Mouse (Mus musculus): ENCODE measurements around the gene Cntd1. TPM values are rescaled to one million over a fixed set of nuclear protein-coding genes. Genes with fewer than 3 reads are reported as not detected.

The Cntd1 gene
- total and polyA plus RNA-seq, 3 experiments: 0.96 to 2.5 (median 0.98) TPM

DNA sequence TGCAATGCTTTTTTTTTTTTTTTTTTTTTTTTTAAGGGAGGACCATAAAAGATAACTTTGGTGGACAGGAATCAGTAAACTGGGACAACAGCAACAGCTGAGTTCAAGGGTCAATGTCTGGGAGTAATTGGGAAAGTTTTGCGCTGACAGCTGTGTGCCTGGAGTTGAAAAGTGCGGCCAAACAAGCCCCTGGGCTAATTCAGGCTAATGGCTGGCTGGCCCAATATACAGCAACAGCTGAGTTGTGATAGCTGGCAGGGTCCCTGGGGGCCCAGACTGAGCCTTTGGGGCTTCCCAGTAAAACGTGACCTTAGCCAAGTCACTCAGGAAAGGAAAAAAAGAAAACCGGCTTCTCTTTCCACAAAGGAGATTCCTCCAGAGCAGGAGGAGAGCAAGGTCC, 33.7 kb upstream of the Cntd1 start:
- Histone ChIP-seq H3K9ac (ENCODE audit: insufficient read depth, low read depth) (no peak overlapping the region), H3K36me3 (replicated peaks in 1 of 2; ENCODE audit: control insufficient read depth in 1 of 2, insufficient read depth in 1 of 2, low read length in 1 of 2) (no peaks in the 10 kb centered on the region), H3K4me2 (ENCODE audit: insufficient read depth, low read depth, poor library complexity, severe bottlenecking) (no peak overlapping the region), H3K4me1 (ENCODE audit: control insufficient read depth in 1 of 2, insufficient read depth in 2 of 2) (peaks cover 6 to 7% of the 10 kb centered on the region in 2 experiments), H3K27me3 (replicated peaks) (peaks cover 70% of the 10 kb centered on the region), H3K27ac (ENCODE audit: insufficient read depth, low read depth) (no peak overlapping the region), H3K79me2 (replicated peaks; ENCODE audit: control insufficient read depth, extremely low read depth, insufficient read depth, poor library complexity, severe bottlenecking) (no peaks in the 10 kb centered on the region), H3K4me3 (replicated peaks in 1 of 3; ENCODE audit: low read depth in 2 of 3, low read length in 2 of 3, poor library complexity in 1 of 3) (no peak overlapping the region), H3K9me3 (replicated peaks; ENCODE audit: low read length) (no peaks in the 10 kb centered on the region)
- dilution Hi-C loops (cut with MboI; ENCODE audit: extremely low pct_ligation_motif_present, extremely low pct_unique_long_range_greater_than_20kb, low sequenced_read_pairs) (no loop called here), in situ Hi-C loops (cut with MboI; ENCODE audit: low pct_ligation_motif_present, low pct_unique_long_range_greater_than_20kb, low sequenced_read_pairs) (no loop called here)
- DNase-seq (ENCODE audit: extremely low read depth): no peak
- TF ChIP-seq NRF1 (IDR thresholded peaks at IDR 0.05; ENCODE audit: low read depth, low read length) (no peak), RCOR1 (conservative IDR thresholded peaks at IDR 0.05; ENCODE audit: low read depth, low read length) (no peak), MYC (IDR thresholded peaks at IDR 0.05; ENCODE audit: low read depth, low read length) (no peak), MAX (IDR thresholded peaks at IDR 0.05; ENCODE audit: low read length) (no peak), MAFK (IDR thresholded peaks at IDR 0.05; ENCODE audit: insufficient replicate concordance, low read length) (no peak), JUND (conservative IDR thresholded peaks at IDR 0.05; ENCODE audit: low read depth, low read length) (no peak), ZNF384 (IDR thresholded peaks at IDR 0.05; ENCODE audit: low read depth, low read length) (no peak), EP300 (IDR thresholded peaks at IDR 0.05; ENCODE audit: low read length) (no peak), GABPA (IDR thresholded peaks at IDR 0.05; ENCODE audit: insufficient replicate concordance, low read depth, low read length) (no peak), POLR2A (IDR thresholded peaks at IDR 0.05; ENCODE audit: low read depth, low read length) (no peak), SIN3A (IDR thresholded peaks at IDR 0.05; ENCODE audit: low read length) (no peak), JUN (IDR thresholded peaks at IDR 0.05; ENCODE audit: insufficient read depth, low read depth, low read length) (no peak), BHLHE40 (IDR thresholded peaks at IDR 0.05; ENCODE audit: low read depth, low read length) (no peak), CTCF (conservative IDR thresholded peaks at IDR 0.05 in 1 of 2, IDR thresholded peaks at IDR 0.05 in 1 of 2; ENCODE audit: low read depth in 2 of 2, low read length in 2 of 2) (no peak), MXI1 (IDR thresholded peaks at IDR 0.05; ENCODE audit: low read depth, low read length) (no peak), TCF12 (IDR thresholded peaks at IDR 0.05; ENCODE audit: low read depth, low read length) (no peak), UBTF (IDR thresholded peaks at IDR 0.05; ENCODE audit: low read depth, low read length) (no peak)

DNA sequence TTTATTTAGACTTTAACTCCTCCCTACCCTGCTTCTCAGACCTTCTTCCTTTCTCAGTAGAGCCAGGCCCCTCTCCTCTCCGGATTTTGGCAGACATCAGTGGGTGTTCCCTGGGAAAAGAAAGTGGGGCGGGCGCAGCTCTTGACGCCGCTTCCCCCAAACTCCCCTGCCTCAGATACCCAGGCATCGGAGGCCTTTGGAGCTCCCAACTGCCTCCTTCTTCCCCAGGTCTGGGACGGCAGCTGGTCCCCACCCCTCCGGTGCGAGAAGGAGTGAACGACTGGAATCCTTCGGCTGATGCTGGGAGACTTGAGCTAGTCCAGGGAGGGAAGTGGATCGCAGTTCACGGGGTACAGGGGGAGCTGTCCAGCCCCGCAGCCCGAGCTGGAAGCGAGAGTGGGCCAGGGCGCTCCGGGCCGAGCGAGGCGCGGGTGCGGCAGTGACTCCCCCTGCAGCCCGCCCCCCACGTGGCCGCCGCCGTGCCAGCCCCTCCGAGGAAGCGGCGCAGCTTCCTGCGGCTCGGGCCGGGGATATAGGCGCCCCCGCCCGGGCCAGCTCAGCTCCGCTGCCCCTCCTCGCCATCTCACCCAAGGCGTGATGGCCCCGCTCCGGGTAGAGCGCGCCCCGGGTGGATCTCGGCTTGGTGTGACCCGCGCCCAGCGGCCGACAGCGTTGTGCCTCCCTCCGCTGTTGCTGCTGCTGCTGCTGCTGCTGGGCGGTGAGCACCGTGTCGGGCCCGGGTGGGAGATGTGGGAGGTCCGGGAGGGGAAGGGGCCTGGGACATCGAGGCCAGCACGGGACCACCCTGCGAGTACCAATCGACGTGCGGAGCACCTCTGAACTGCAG, 32.7 kb upstream of the Cntd1 start, which contains the start of gene Ramp2:
Gene Ramp2 (plus strand): TSS at position 174 of the 847 bp plus-strand sequence.
- no peak for DNase-seq (ENCODE audit: extremely low read depth)
- TF ChIP-seq JUND (conservative IDR thresholded peaks at IDR 0.05; ENCODE audit: low read depth, low read length) (no peak), POLR2A (IDR thresholded peaks at IDR 0.05; ENCODE audit: low read depth, low read length) (no peak), CTCF (conservative IDR thresholded peaks at IDR 0.05 in 1 of 2, IDR thresholded peaks at IDR 0.05 in 1 of 2; ENCODE audit: low read depth in 2 of 2, low read length in 2 of 2) (no peak; a peak in 1 of 4 replicates), ELF1 (IDR thresholded peaks at IDR 0.05; ENCODE audit: low read depth, low read length) (no peak), E2F4 (IDR thresholded peaks at IDR 0.05; ENCODE audit: insufficient replicate concordance, low read depth, low read length) (no peak), BHLHE40 (IDR thresholded peaks at IDR 0.05; ENCODE audit: low read depth, low read length) (no peak), MAZ (IDR thresholded peaks at IDR 0.05; ENCODE audit: low read depth, low read length) (no peak), MYC (IDR thresholded peaks at IDR 0.05; ENCODE audit: low read depth, low read length) (no peak), SIN3A (IDR thresholded peaks at IDR 0.05; ENCODE audit: low read length) (no peak), HCFC1 (IDR thresholded peaks at IDR 0.05; ENCODE audit: low read depth, low read length) (no peak), USF2 (conservative IDR thresholded peaks at IDR 0.05; ENCODE audit: low read depth, low read length) (no peak), MAX (IDR thresholded peaks at IDR 0.05; ENCODE audit: low read length) (no peak), IRF4 (IDR thresholded peaks at IDR 0.05; ENCODE audit: low read depth, low read length) (no peak), ZC3H11A (IDR thresholded peaks at IDR 0.05; ENCODE audit: low read depth, low read length) (no peak), EP300 (IDR thresholded peaks at IDR 0.05; ENCODE audit: low read length) (no peak), NELFE (IDR thresholded peaks at IDR 0.05; ENCODE audit: low read depth, low read length) (no peak), CHD2 (IDR thresholded peaks at IDR 0.05; ENCODE audit: low read length) (no peak), CHD1 (IDR thresholded peaks at IDR 0.05; ENCODE audit: low read depth, low read length) (no peak)
- Histone ChIP-seq H3K27me3 (replicated peaks) (peaks cover 70% of the 10 kb centered on the region), H3K79me2 (replicated peaks; ENCODE audit: control insufficient read depth, extremely low read depth, insufficient read depth, poor library complexity, severe bottlenecking) (no peaks in the 10 kb centered on the region), H3K27ac (ENCODE audit: insufficient read depth, low read depth) (no peak within 1 kb of the TSS), H3K4me1 (ENCODE audit: control insufficient read depth in 1 of 2, insufficient read depth in 2 of 2) (peaks cover 6 to 7% of the 10 kb centered on the region in 2 experiments), H3K4me3 (replicated peaks in 1 of 3; ENCODE audit: low read depth in 2 of 3, low read length in 2 of 3, poor library complexity in 1 of 3) (peak within 1 kb of the TSS in 1 of 3 experiments; percentile 50), H3K4me2 (ENCODE audit: insufficient read depth, low read depth, poor library complexity, severe bottlenecking) (peak within 1 kb of the TSS; percentile 70), H3K9me3 (replicated peaks; ENCODE audit: low read length) (no peaks in the 10 kb centered on the region), H3K9ac (ENCODE audit: insufficient read depth, low read depth) (no peak within 1 kb of the TSS), H3K36me3 (replicated peaks in 1 of 2; ENCODE audit: control insufficient read depth in 1 of 2, insufficient read depth in 1 of 2, low read length in 1 of 2) (no peaks in the 10 kb centered on the region)
- in situ Hi-C loops (cut with MboI; ENCODE audit: low pct_ligation_motif_present, low pct_unique_long_range_greater_than_20kb, low sequenced_read_pairs): no loop called here
- dilution Hi-C loops (cut with MboI; ENCODE audit: extremely low pct_ligation_motif_present, extremely low pct_unique_long_range_greater_than_20kb, low sequenced_read_pairs): no loop called here
